Mouse (Mus musculus) forebrain, embryonic 10.5 days (tissue): ENCODE data around the gene Cyb5d1. TPM values are rescaled to one million over a fixed set of nuclear protein-coding genes. Genes with fewer than 3 reads are reported as not detected.
A peak's percentile ranks its signal among the peaks of the same experiment; 100 is the strongest.

Experiments used
- DNase-seq: peaks from one replicate; pipeline ENCODE4 v3.0.0-alpha.2; 2017; ENCODE audit warnings: low spot score; ENCODE audit errors: extremely low spot score
- H3K27ac ChIP-seq: fragments of 300-500 bp; sonication (generic); 2 replicates; pipeline ENCODE4 v1.5.1; 2016; ENCODE audit warnings: mild to moderate bottlenecking
- H3K27me3 ChIP-seq: fragments of 300-500 bp; sonication (generic); 2 replicates; pipeline ENCODE4 v1.6.1; 2016; ENCODE audit warnings: mild to moderate bottlenecking; ENCODE audit not compliant: poor library complexity, severe bottlenecking
- H3K36me3 ChIP-seq: fragments of 300-500 bp; sonication (generic); replicated peaks from 2 replicates; pipeline ENCODE4 v1.6.1; 2016; ENCODE audit warnings: mild to moderate bottlenecking, moderate library complexity
- H3K4me1 ChIP-seq: fragments of 300-500 bp; sonication (generic); 2 replicates; pipeline ENCODE4 v1.6.1; 2016
- H3K4me3 ChIP-seq: fragments of 300-500 bp; sonication (generic); 2 replicates; pipeline ENCODE4 v1.5.1; 2016; ENCODE audit warnings: mild to moderate bottlenecking, moderate library complexity
- H3K9me3 ChIP-seq: fragments of 300-500 bp; sonication (generic); 2 replicates; pipeline ENCODE4 v1.6.1; 2016; ENCODE audit warnings: mild to moderate bottlenecking, moderate library complexity
- WGBS: fragments of 180-500 bp; shearing (Covaris S2); methylation state at CpG from one replicate; pipeline ENCODE4 v1.1.7; 2016; 5-methylcytosine and 5-hydroxymethylcytosine counted together
- polyA plus RNA-seq: library from polyadenylated mRNA; unstranded; fragments of >200 nt; fragmentation: Nextera tagmentation; extraction: Ambion mirVana; gene quantifications from 2 replicates; pipeline ENCODE4 v1.2.1, GENCODE M21; 2016

Gene Cyb5d1
- polyA plus RNA-seq, 1 experiment from 2014 or later, result 47.3 TPM

GRCm38 (mm10) chr11:69406867-69407723 lies 11.7 kb upstream of the Cyb5d1 start:
- no peak overlapping the region; the same call in none of the 2 replicates for H3K27ac ChIP-seq
- no peaks in the 10 kb centered on the region for H3K27me3 ChIP-seq
- 88% methylated on average over 16 of the region's 16 CpGs for WGBS
- H3K4me3 ChIP-seq, result peak overlapping the region; percentile 79; the same call in 1 of the 2 replicates
- H3K4me1 ChIP-seq, result peaks cover 53% of the 10 kb centered on the region
- peaks cover 71% of the 10 kb centered on the region for H3K36me3 ChIP-seq
- no peaks in the 10 kb centered on the region for H3K9me3 ChIP-seq
- DNase-seq, result no peak

GRCm38 (mm10) chr11:69406282-69406681 lies 10.9 kb upstream of the Cyb5d1 start:
- Histone ChIP-seq H3K27me3 (peaks cover 8% of the 10 kb centered on the region; the same call in 1 of the 2 replicates), H3K27ac (no peak overlapping the region), H3K4me3 (peak overlapping the region; percentile 10), H3K36me3 (peaks cover 71% of the 10 kb centered on the region), H3K9me3 (no peaks in the 10 kb centered on the region), H3K4me1 (peaks cover 51% of the 10 kb centered on the region)
- DNase-seq, result no peak
- WGBS, result 89% methylated on average over 19 of the region's 19 CpGs

- 89% methylated on average over 24 of the region's 24 CpGs for WGBS
- peaks cover 14% of the 10 kb centered on the region for H3K27me3 ChIP-seq
- H3K4me1 ChIP-seq, result peaks cover 51% of the 10 kb centered on the region
- H3K36me3 ChIP-seq, result peaks cover 77% of the 10 kb centered on the region
- H3K4me3 ChIP-seq, result peak overlapping the region; percentile 18
- H3K27ac ChIP-seq, result 0 out of 2 replicates have a peak overlapping the region, but pooled peaks have one; percentile 4
- H3K9me3 ChIP-seq, result no peaks in the 10 kb centered on the region
- no peak for DNase-seq
Measured at GRCm38 (mm10) chr11:69405397-69406200, 10.2 kb upstream of the Cyb5d1 start.

- peaks cover 22% of the 10 kb centered on the region for H3K27me3 ChIP-seq
- H3K4me3 ChIP-seq, result peak overlapping the region; percentile 18
Measured at GRCm38 (mm10) chr11:69404595-69405396, 9.4 kb upstream of the Cyb5d1 start.

GRCm38 (mm10) chr11:69403691-69404594 lies 8.5 kb upstream of the Cyb5d1 start:
- no peak overlapping the region for H3K27ac ChIP-seq
- peaks cover 52% of the 10 kb centered on the region for H3K4me1 ChIP-seq
- peak overlapping the region; percentile 18; the same call in 1 of the 2 replicates for H3K4me3 ChIP-seq
- WGBS, result 94% methylated on average over 36 of the region's 38 CpGs
- peaks cover 28% of the 10 kb centered on the region for H3K27me3 ChIP-seq
- H3K36me3 ChIP-seq, result peaks cover 91% of the 10 kb centered on the region
- DNase-seq, result no peak
- no peaks in the 10 kb centered on the region for H3K9me3 ChIP-seq

More at GRCm38 (mm10) chr11:69404595-69405396, 9.4 kb upstream of the Cyb5d1 start:
- peaks cover 85% of the 10 kb centered on the region for H3K36me3 ChIP-seq
- WGBS, result 93% methylated on average over 24 of the region's 24 CpGs
- DNase-seq, result no peak
- H3K27ac ChIP-seq, result 0 out of 2 replicates have a peak overlapping the region, but pooled peaks have one; percentile 4
- H3K9me3 ChIP-seq, result no peaks in the 10 kb centered on the region
- H3K4me1 ChIP-seq, result peaks cover 51% of the 10 kb centered on the region

GRCm38 (mm10) chr11:69401987-69402386 lies 6.6 kb upstream of the Cyb5d1 start:
- peaks cover 28% of the 10 kb centered on the region for H3K27me3 ChIP-seq
- DNase-seq, result no peak
- 86% methylated on average over 12 of the region's 12 CpGs for WGBS
- peaks cover 52% of the 10 kb centered on the region for H3K4me1 ChIP-seq
- H3K9me3 ChIP-seq, result no peaks in the 10 kb centered on the region
- H3K36me3 ChIP-seq, result peaks cover 78% of the 10 kb centered on the region
- H3K4me3 ChIP-seq, result peak overlapping the region; percentile 21; the same call in 1 of the 2 replicates
- H3K27ac ChIP-seq, result no peak overlapping the region

GRCm38 (mm10) chr11:69401210-69401637 lies 5.8 kb upstream of the Cyb5d1 start:
- peak overlapping the region; percentile 21 for H3K4me3 ChIP-seq
- H3K9me3 ChIP-seq, result no peaks in the 10 kb centered on the region

GRCm38 (mm10) chr11:69400083-69400850 lies 4.8 kb upstream of the Cyb5d1 start:
- Histone ChIP-seq H3K4me3 (peak overlapping the region; percentile 73), H3K36me3 (peaks cover 60% of the 10 kb centered on the region), H3K27ac (peak overlapping the region; percentile 75), H3K4me1 (peaks cover 60% of the 10 kb centered on the region), H3K9me3 (no peaks in the 10 kb centered on the region), H3K27me3 (peaks cover 28% of the 10 kb centered on the region)
- DNase-seq, result peak; percentile 44
- 75% methylated on average over 25 of the region's 25 CpGs for WGBS

More at GRCm38 (mm10) chr11:69401210-69401637, 5.8 kb upstream of the Cyb5d1 start:
- Histone ChIP-seq H3K36me3 (peaks cover 70% of the 10 kb centered on the region), H3K27ac (peak overlapping the region; percentile 31; the same call in 1 of the 2 replicates), H3K27me3 (peaks cover 28% of the 10 kb centered on the region), H3K4me1 (peaks cover 57% of the 10 kb centered on the region)
- DNase-seq, result peak; percentile 84
- 19% methylated on average over 22 of the region's 22 CpGs for WGBS

GRCm38 (mm10) chr11:69399201-69400082 lies 4.0 kb upstream of the Cyb5d1 start:
- H3K27ac ChIP-seq, result peak overlapping the region; percentile 75
- peaks cover 28% of the 10 kb centered on the region for H3K27me3 ChIP-seq
- DNase-seq, result peak; percentile 44
- WGBS, result 8% methylated on average over 66 of the region's 66 CpGs
- H3K4me1 ChIP-seq, result peaks cover 62% of the 10 kb centered on the region
- H3K4me3 ChIP-seq, result peak overlapping the region; percentile 73
- peaks cover 52% of the 10 kb centered on the region for H3K36me3 ChIP-seq
- no peaks in the 10 kb centered on the region for H3K9me3 ChIP-seq
